Mouse (Mus musculus) erythroblast, adult 5-6 weeks (primary cell): ENCODE data around the gene Fate1. TPM values are rescaled to one million over a fixed set of nuclear protein-coding genes. Genes with fewer than 3 reads are reported as not detected.

ENCODE experiments used
- total RNA-seq, 2 experiments: library from RNA; stranded (forward) in 1 of 2; stranded (reverse) in 1 of 2; fragments of 150-400 nt in 1 of 2; fragments of 200-764, 138-1000 nt in 1 of 2; gene quantifications; 2 replicates each; pipeline versions ENCODE4 v1.2.3 to v1.2.4; 2015 to 2017; ENCODE audit warnings: low replicate concordance in 2 of 2

The Fate1 gene
- total RNA-seq, 2 experiments from 2014 or later = not detected

Other genes starting within 250 kb of the Fate1 start
- 10.0 and 23.2 TPM in 2 replicates for gene Vma21, start 157.1 kb upstream of the Fate1 start, total RNA-seq (2015; ENCODE audit: low replicate concordance)
- 2.5 and 3.8 TPM in 2 replicates for gene Vma21, start 157.1 kb upstream of the Fate1 start, total RNA-seq (2017; ENCODE audit: low replicate concordance)
- not detected in 2 replicates for gene Gm1141, start 52.0 kb upstream of the Fate1 start, total RNA-seq (2015; ENCODE audit: low replicate concordance)
- gene Gm1141, start 52.0 kb upstream of the Fate1 start, total RNA-seq (2017; ENCODE audit: low replicate concordance) = 0.51 TPM in 1 of 2 replicates, not detected in the other
- not detected in 2 replicates for gene Prrg3, start 10.4 kb upstream of the Fate1 start, total RNA-seq (2015; ENCODE audit: low replicate concordance)
- gene Prrg3, start 10.4 kb upstream of the Fate1 start, total RNA-seq (2017; ENCODE audit: low replicate concordance) = not detected in 2 replicates
- gene Cnga2, start 18.9 kb downstream of the Fate1 start, total RNA-seq (2015; ENCODE audit: low replicate concordance) = not detected in 2 replicates
- gene Cnga2, start 18.9 kb downstream of the Fate1 start, total RNA-seq (2017; ENCODE audit: low replicate concordance) = not detected in 2 replicates
- gene Magea4, start 249.0 kb downstream of the Fate1 start, total RNA-seq (2015; ENCODE audit: low replicate concordance) = not detected in 2 replicates
- gene Magea4, start 249.0 kb downstream of the Fate1 start, total RNA-seq (2017; ENCODE audit: low replicate concordance) = not detected in 2 replicates